Mouse (Mus musculus) limb, embryonic 12.5 days (tissue): ENCODE measurements around the gene Calhm5. TPM values are rescaled to one million over a fixed set of nuclear protein-coding genes. Genes with fewer than 3 reads are reported as not detected.

Source experiments
- ATAC-seq: fragments of 200-750 bp; cut with Nextera tagmentation; 2 replicates; pipeline ENCODE4 v1.8.0; 2017; ENCODE audit warnings: low read depth, moderate TSS enrichment; ENCODE audit not compliant: insufficient number of reproducible peaks, insufficient read depth, low FRiP score, low TSS enrichment
- H3K27ac ChIP-seq: fragments of 300-500 bp; sonication (generic); 2 replicates; pipeline ENCODE4 v1.5.1; 2016; ENCODE audit warnings: mild to moderate bottlenecking, moderate library complexity
- H3K27me3 ChIP-seq: fragments of 300-500 bp; sonication (generic); 2 replicates; pipeline ENCODE4 v1.6.1; 2016; ENCODE audit warnings: mild to moderate bottlenecking, moderate library complexity
- H3K36me3 ChIP-seq: fragments of 300-500 bp; sonication (generic); 2 replicates; pipeline ENCODE4 v1.6.1; 2016; ENCODE audit warnings: mild to moderate bottlenecking, moderate library complexity
- H3K4me1 ChIP-seq: fragments of 300-500 bp; sonication (generic); replicated peaks from 2 replicates; pipeline ENCODE4 v1.6.1; 2016
- H3K4me2 ChIP-seq: fragments of 300-500 bp; sonication (generic); 2 replicates; pipeline ENCODE4 v1.6.1; 2016; ENCODE audit warnings: mild to moderate bottlenecking, moderate library complexity
- H3K4me3 ChIP-seq: fragments of 300-500 bp; sonication (generic); replicated peaks from 2 replicates; pipeline ENCODE4 v1.5.1; 2016; ENCODE audit warnings: mild to moderate bottlenecking
- H3K9ac ChIP-seq: fragments of 300-500 bp; sonication (generic); replicated peaks from 2 replicates; pipeline ENCODE4 v1.6.1; 2016; ENCODE audit warnings: mild to moderate bottlenecking, moderate library complexity
- H3K9me3 ChIP-seq: fragments of 300-500 bp; sonication (generic); 2 replicates; pipeline ENCODE4 v1.6.1; 2016; ENCODE audit warnings: mild to moderate bottlenecking, moderate library complexity
- WGBS: fragments of 180-500 bp; shearing (Covaris S2); methylation state at CpG from one replicate; pipeline ENCODE4 v1.1.7; 2016; 5-methylcytosine and 5-hydroxymethylcytosine counted together
- polyA plus RNA-seq: library from polyadenylated mRNA; unstranded; fragments of >200 nt; fragmentation: Nextera tagmentation; extraction: Ambion mirVana; gene quantifications from 2 replicates; pipeline ENCODE4 v1.2.1, GENCODE M21; 2016

Calhm5 gene
- polyA plus RNA-seq, 1 experiment from 2014 or later, result 0.15 TPM

- Histone ChIP-seq H3K9me3 (no peaks in the 10 kb centered on the region), H3K4me3 (no peak overlapping the region), H3K36me3 (no peaks in the 10 kb centered on the region), H3K4me1 (peaks cover 6% of the 10 kb centered on the region; the same call in 1 of the 2 replicates), H3K27me3 (no peaks in the 10 kb centered on the region), H3K9ac (no peak overlapping the region), H3K27ac (peak overlapping the region; percentile 46; the same call in 1 of the 2 replicates), H3K4me2 (no peak overlapping the region)
- 59% methylated on average over 4 of the region's 4 CpGs for WGBS
- no peak for ATAC-seq
Observed at GRCm38 (mm10) chr10:34111964-34112738, 15.8 kb upstream of the Calhm5 start.

DNA sequence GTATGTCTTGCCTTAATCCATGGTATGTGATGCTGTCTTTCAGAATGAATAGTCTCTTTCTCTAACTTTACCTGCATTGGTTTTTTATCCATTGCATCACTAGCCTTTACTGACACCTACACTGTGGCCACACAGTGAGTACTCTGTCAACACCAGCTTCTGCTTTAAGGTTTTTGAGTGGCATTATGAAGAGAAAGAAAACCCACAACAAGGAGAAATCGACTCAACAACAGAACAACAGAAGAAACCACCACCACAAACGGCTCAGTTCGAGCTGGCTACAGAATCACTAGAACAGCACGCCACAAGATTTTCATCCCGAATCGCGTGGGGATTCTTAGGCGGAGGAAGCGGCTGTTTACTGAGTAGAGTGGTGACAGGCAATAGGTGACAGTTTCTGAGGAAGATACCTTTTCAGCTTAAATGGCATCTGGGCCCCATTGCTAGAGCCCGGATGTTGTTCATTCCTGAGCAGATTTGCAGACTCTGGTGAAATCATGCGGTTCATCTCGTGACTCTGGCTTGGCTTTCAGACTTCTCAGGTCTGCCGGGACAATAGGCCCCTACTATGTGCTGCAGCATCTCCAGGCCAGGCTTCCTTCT, 14.6 kb upstream of the Calhm5 start:
- 87% methylated on average over 13 of the region's 13 CpGs for WGBS
- no peaks in the 10 kb centered on the region for H3K9me3 ChIP-seq

DNA sequence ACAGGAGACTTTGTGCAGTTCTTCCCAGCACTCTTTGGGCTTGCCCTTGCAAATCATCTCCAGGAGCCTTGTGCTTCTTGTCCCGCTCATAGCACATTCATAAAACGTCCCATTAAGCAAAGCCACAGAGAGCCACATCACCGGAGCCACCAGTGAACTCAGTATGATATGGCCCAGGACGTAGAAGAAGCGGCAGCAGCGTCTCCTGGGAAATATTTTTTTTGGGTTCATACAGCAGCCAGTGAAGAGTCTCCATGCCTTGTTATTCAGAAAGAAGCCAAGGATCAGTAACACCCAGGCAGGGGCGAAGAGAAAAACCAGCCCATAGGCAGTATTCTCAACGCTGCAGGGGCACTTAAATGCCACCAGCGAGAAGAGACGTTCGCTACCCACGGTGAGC, 355 bp downstream of the Calhm5 start:
- Histone ChIP-seq H3K9me3 (no peaks in the 10 kb centered on the region), H3K9ac (no peak overlapping the region; the same call in 1 of the 2 replicates), H3K4me3 (peak overlapping the region; percentile 20), H3K36me3 (no peaks in the 10 kb centered on the region), H3K27ac (no peak overlapping the region), H3K4me1 (0 out of 2 replicates have a peak, but pooled peaks cover 3% of the 10 kb centered on the region), H3K27me3 (no peaks in the 10 kb centered on the region), H3K4me2 (peak overlapping the region; percentile 45)
- 62% methylated on average over 12 of the region's 12 CpGs for WGBS
- no peak for ATAC-seq

More for the DNA sequence above, 14.6 kb upstream of the Calhm5 start:
- H3K4me1 ChIP-seq, result peaks cover 6% of the 10 kb centered on the region; the same call in 1 of the 2 replicates
- H3K36me3 ChIP-seq, result no peaks in the 10 kb centered on the region
- no peak overlapping the region for H3K27ac ChIP-seq
- no peak overlapping the region for H3K4me3 ChIP-seq
- H3K4me2 ChIP-seq, result no peak overlapping the region
- H3K27me3 ChIP-seq, result no peaks in the 10 kb centered on the region
- no peak for ATAC-seq
- H3K9ac ChIP-seq, result no peak overlapping the region

DNA sequence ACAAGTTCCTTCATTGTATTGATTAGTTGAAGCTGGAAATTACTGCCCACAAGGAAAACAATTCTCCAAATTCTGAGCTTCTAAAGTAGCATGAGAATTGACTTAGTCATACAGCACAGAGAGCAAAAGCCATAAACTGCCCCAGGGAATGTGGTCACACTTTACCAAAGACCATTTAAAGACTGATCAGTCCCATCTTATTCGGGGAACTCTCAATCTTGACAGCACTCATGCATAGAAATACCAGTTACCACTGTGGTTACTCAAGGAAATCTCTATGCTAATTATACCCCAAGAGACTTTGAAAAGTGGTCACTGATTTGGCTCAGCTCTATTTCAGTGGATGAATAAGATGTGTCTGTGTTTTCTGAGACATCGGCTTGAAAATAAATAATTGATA, 1.2 kb downstream of the Calhm5 start:
- H3K4me2 ChIP-seq, result no peak overlapping the region
- no peak overlapping the region for H3K27ac ChIP-seq
- no peaks in the 10 kb centered on the region for H3K27me3 ChIP-seq
- WGBS, result 76% methylated on average over 2 of the region's 2 CpGs
- H3K4me1 ChIP-seq, result 0 out of 2 replicates have a peak, but pooled peaks cover 3% of the 10 kb centered on the region
- ATAC-seq, result no peak
- no peak overlapping the region for H3K9ac ChIP-seq
- H3K36me3 ChIP-seq, result no peaks in the 10 kb centered on the region
- no peak overlapping the region for H3K4me3 ChIP-seq
- H3K9me3 ChIP-seq, result no peaks in the 10 kb centered on the region

DNA sequence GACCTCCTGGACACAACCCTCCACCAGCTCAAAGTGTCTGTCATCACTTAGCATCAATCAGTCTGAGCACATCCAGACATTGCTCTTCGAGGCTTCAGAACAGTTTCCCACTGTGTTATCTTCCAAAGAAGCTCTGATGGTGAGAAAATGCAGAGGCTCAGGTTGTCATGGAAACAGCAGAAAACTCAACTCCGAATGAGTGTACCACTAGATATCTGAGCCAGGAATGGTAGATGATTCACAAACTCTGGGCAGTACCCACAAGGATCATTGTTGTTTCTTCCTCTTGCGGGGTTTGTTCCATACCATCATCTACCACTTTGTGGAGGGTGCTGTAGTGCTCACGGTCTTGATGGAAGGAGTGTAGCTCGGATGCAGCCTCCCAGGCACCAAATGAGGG, 4.4 kb downstream of the Calhm5 start:
- Histone ChIP-seq H3K9me3 (no peaks in the 10 kb centered on the region), H3K9ac (no peak overlapping the region), H3K4me2 (no peak overlapping the region), H3K4me1 (0 out of 2 replicates have a peak, but pooled peaks cover 3% of the 10 kb centered on the region), H3K36me3 (no peaks in the 10 kb centered on the region), H3K27ac (no peak overlapping the region), H3K4me3 (no peak overlapping the region), H3K27me3 (no peaks in the 10 kb centered on the region)
- WGBS, result 62% methylated on average over 5 of the region's 5 CpGs
- no peak for ATAC-seq

- 74% methylated on average over 1 of the region's 1 CpGs for WGBS
Observed at GRCm38 (mm10) chr10:34090481-34090880, 5.8 kb downstream of the Calhm5 start.

GRCm38 (mm10) chr10:34089517-34089916, 6.8 kb downstream of the Calhm5 start:
- H3K4me2 ChIP-seq, result no peak overlapping the region
- no peak overlapping the region for H3K4me3 ChIP-seq
- no peaks in the 10 kb centered on the region for H3K27me3 ChIP-seq
- H3K36me3 ChIP-seq, result no peaks in the 10 kb centered on the region
- ATAC-seq, result no peak
- no peak overlapping the region for H3K9ac ChIP-seq
- no peaks in the 10 kb centered on the region for H3K4me1 ChIP-seq
- 53% methylated on average over 3 of the region's 3 CpGs for WGBS
- H3K27ac ChIP-seq, result no peak overlapping the region
- H3K9me3 ChIP-seq, result no peaks in the 10 kb centered on the region

More at GRCm38 (mm10) chr10:34090481-34090880, 5.8 kb downstream of the Calhm5 start:
- ATAC-seq, result no peak
- Histone ChIP-seq H3K27ac (no peak overlapping the region), H3K4me2 (no peak overlapping the region), H3K4me3 (no peak overlapping the region), H3K27me3 (no peaks in the 10 kb centered on the region), H3K4me1 (no peaks in the 10 kb centered on the region), H3K9me3 (no peaks in the 10 kb centered on the region), H3K36me3 (no peaks in the 10 kb centered on the region), H3K9ac (no peak overlapping the region)

- Histone ChIP-seq H3K4me1 (no peaks in the 10 kb centered on the region), H3K4me2 (no peak overlapping the region), H3K36me3 (no peaks in the 10 kb centered on the region), H3K27me3 (no peaks in the 10 kb centered on the region), H3K4me3 (no peak overlapping the region), H3K9me3 (no peaks in the 10 kb centered on the region), H3K9ac (no peak overlapping the region), H3K27ac (no peak overlapping the region)
- WGBS, result 86% methylated on average over 2 of the region's 2 CpGs
- no peak for ATAC-seq
Observed at GRCm38 (mm10) chr10:34088515-34088914, 7.8 kb downstream of the Calhm5 start.

DNA sequence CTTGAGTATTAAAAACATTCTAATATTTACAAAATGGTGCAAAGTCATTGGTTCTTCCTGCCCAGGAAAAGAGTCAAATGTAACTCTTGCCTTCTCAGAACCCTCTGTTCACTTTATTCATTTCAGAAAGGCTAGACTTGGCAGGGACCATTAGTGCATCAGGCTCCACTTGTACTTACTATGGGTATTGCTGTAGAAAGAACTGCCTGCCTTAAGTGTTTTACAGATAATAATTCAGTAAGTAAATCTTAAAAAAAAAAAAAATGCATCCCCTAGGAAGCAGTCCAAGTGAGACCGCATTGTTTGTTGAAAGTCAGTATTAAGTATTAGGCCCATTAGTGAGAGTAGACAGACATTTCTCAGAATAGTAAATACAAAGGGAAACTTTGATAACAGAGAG, 9.8 kb downstream of the Calhm5 start:
- ATAC-seq, result no peak
- Histone ChIP-seq H3K4me2 (no peak overlapping the region), H3K4me3 (no peak overlapping the region), H3K4me1 (no peaks in the 10 kb centered on the region), H3K27ac (no peak overlapping the region), H3K36me3 (no peaks in the 10 kb centered on the region), H3K27me3 (no peaks in the 10 kb centered on the region), H3K9me3 (no peaks in the 10 kb centered on the region), H3K9ac (no peak overlapping the region)
- WGBS, result 88% methylated on average over 1 of the region's 1 CpGs

DNA sequence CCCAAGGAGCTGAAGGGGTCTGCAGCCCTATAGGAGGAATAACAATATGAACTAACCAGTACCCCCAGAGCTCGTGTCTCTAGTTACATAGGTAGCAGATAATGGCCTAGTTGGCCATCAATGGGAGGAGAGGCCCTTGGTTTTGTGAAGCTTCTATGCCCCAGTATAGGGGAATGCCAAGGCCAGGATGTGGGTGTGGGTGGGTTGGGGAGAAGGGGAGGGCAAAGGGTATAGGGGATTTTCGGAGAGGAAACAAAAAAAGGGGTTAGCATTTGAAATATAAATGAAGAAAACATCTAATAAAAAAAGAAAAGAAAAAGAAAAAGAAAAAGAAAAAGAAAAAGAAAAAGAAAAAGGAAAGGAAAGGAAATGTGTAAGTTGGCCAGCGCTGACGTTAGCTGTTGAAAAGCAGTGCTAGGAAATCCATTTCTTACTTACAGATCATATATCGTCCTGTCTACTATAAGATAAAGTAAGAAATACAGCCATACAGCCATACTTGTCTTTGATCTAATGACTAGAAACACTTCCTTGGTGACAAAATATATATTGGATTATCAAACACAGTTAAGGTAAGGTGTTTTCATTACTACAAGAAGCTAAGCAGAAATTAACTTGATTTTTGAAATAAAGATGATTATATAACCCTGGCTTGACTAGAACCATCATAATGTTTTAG, 21.7 kb downstream of the Calhm5 start:
- 87% methylated on average over 5 of the region's 5 CpGs for WGBS
- Histone ChIP-seq H3K4me1 (no peaks in the 10 kb centered on the region), H3K4me2 (no peak overlapping the region), H3K4me3 (no peak overlapping the region), H3K9me3 (no peaks in the 10 kb centered on the region), H3K36me3 (no peaks in the 10 kb centered on the region), H3K9ac (no peak overlapping the region), H3K27ac (no peak overlapping the region), H3K27me3 (no peaks in the 10 kb centered on the region)
- no peak for ATAC-seq

- no peaks in the 10 kb centered on the region for H3K9me3 ChIP-seq
- WGBS, result 65% methylated on average over 2 of the region's 2 CpGs
- no peak overlapping the region for H3K4me2 ChIP-seq
- no peaks in the 10 kb centered on the region for H3K27me3 ChIP-seq
- H3K27ac ChIP-seq, result no peak overlapping the region
- no peak overlapping the region for H3K4me3 ChIP-seq
- H3K4me1 ChIP-seq, result no peaks in the 10 kb centered on the region
- H3K9ac ChIP-seq, result no peak overlapping the region
- no peak for ATAC-seq
- H3K36me3 ChIP-seq, result no peaks in the 10 kb centered on the region
Observed at GRCm38 (mm10) chr10:34071650-34072049, 24.7 kb downstream of the Calhm5 start.
